Mouse (Mus musculus) CH12.LX (cell line): ENCODE measurements around the gene Anks1b. TPM values are rescaled to one million over a fixed set of nuclear protein-coding genes. Genes with fewer than 3 reads are reported as not detected.

Experiments
- DNase-seq: peaks from one replicate; pipeline ENCODE4 v3.0.0-alpha.2; 2013; ENCODE audit errors: extremely low read depth
- H3K27ac ChIP-seq: 2 replicates; pipeline ENCODE4 v1.5.1; 2012; ENCODE audit warnings: low read depth, mild to moderate bottlenecking, control low read depth, moderate library complexity; ENCODE audit not compliant: insufficient read depth
- H3K27me3 ChIP-seq: replicated peaks from 2 replicates; pipeline ENCODE3; 2012; ENCODE audit warnings: inconsistent platforms
- H3K36me3 ChIP-seq, 2 experiments: replicated peaks in 1 of 2; 2 replicates each; pipeline versions ENCODE3 to v1.6.1; 2012; ENCODE audit warnings: inconsistent platforms in 1 of 2, low read length in 1 of 2, mild to moderate bottlenecking in 1 of 2, mixed read lengths in 1 of 2, moderate library complexity in 1 of 2; ENCODE audit not compliant: control insufficient read depth in 1 of 2, insufficient read depth in 1 of 2
- H3K4me1 ChIP-seq, 2 experiments: 2 replicates each; pipeline ENCODE4 v1.6.1; 2012; ENCODE audit warnings: inconsistent platforms in 1 of 2, moderate library complexity in 1 of 2; ENCODE audit not compliant: insufficient read depth in 2 of 2, control insufficient read depth in 1 of 2
- H3K4me2 ChIP-seq: 2 replicates; pipeline ENCODE4 v1.6.1; 2012; ENCODE audit warnings: low read depth, mild to moderate bottlenecking, control low read depth; ENCODE audit not compliant: poor library complexity, insufficient read depth, severe bottlenecking
- H3K4me3 ChIP-seq, 3 experiments: fragments of 150-350 bp in 1 of 3; sonication (generic) in 1 of 3; replicated peaks in 1 of 3; 2 replicates each; pipeline versions ENCODE3 to v1.5.1; 2011 to 2012; ENCODE audit warnings: low read depth in 2 of 3, low read length in 2 of 3, mild to moderate bottlenecking in 2 of 3, moderate library complexity in 2 of 3, control low read depth in 1 of 3, improper control_type of control experiment in 1 of 3, inconsistent platforms in 1 of 3, mixed read lengths in 1 of 3; ENCODE audit not compliant: poor library complexity in 1 of 3
- H3K79me2 ChIP-seq: replicated peaks from 2 replicates; pipeline ENCODE4 v1.6.1; 2012; ENCODE audit warnings: mild to moderate bottlenecking, moderate library complexity; ENCODE audit not compliant: control insufficient read depth, poor library complexity, insufficient read depth, severe bottlenecking; ENCODE audit errors: extremely low read depth
- H3K9ac ChIP-seq: 2 replicates; pipeline ENCODE4 v1.6.1; 2012; ENCODE audit warnings: low read depth, mild to moderate bottlenecking, control low read depth, moderate library complexity; ENCODE audit not compliant: insufficient read depth
- H3K9me3 ChIP-seq: replicated peaks from 2 replicates; pipeline ENCODE3; 2012; ENCODE audit warnings: low read length, inconsistent platforms, mixed read lengths
- BHLHE40 ChIP-seq: IDR thresholded peaks from 2 replicates; pipeline ENCODE4 v1.6.1; 2011; ENCODE audit warnings: mild to moderate bottlenecking, low read depth, low read length, improper control_type of control experiment
- CTCF ChIP-seq, 2 experiments: IDR thresholded peaks in 1 of 2; conservative IDR thresholded peaks in 1 of 2; 2 replicates each; pipeline ENCODE4 v1.5.1; 2011 to 2012; ENCODE audit warnings: low read depth in 2 of 2, low read length in 2 of 2, improper control_type of control experiment in 1 of 2, inconsistent platforms in 1 of 2, mild to moderate bottlenecking in 1 of 2, moderate library complexity in 1 of 2
- E2F4 ChIP-seq: IDR thresholded peaks from 2 replicates; pipeline ENCODE4 v1.6.1; 2011; ENCODE audit warnings: low read depth, low read length, improper control_type of control experiment; ENCODE audit not compliant: insufficient replicate concordance
- ELF1 ChIP-seq: IDR thresholded peaks from 2 replicates; pipeline ENCODE4 v1.6.1; 2014; ENCODE audit warnings: low read depth, mild to moderate bottlenecking, inconsistent platforms, low read length, improper control_type of control experiment
- EP300 ChIP-seq: IDR thresholded peaks from 2 replicates; pipeline ENCODE4 v1.6.1; 2011; ENCODE audit warnings: low read length, improper control_type of control experiment
- GABPA ChIP-seq: IDR thresholded peaks from 2 replicates; pipeline ENCODE4 v1.6.1; 2012; ENCODE audit warnings: low read depth, low read length, improper control_type of control experiment, inconsistent platforms; ENCODE audit not compliant: insufficient replicate concordance
- HCFC1 ChIP-seq: IDR thresholded peaks from 2 replicates; pipeline ENCODE4 v1.6.1; 2012; ENCODE audit warnings: low read depth, mild to moderate bottlenecking, inconsistent platforms, low read length, improper control_type of control experiment
- IRF4 ChIP-seq: IDR thresholded peaks from 2 replicates; pipeline ENCODE4 v1.6.1; 2014; ENCODE audit warnings: low read depth, mild to moderate bottlenecking, inconsistent platforms, low read length, improper control_type of control experiment
- KAT2A ChIP-seq: IDR thresholded peaks from 2 replicates; pipeline ENCODE4 v1.6.1; 2012; ENCODE audit warnings: low read length, improper control_type of control experiment, inconsistent platforms; ENCODE audit not compliant: insufficient replicate concordance
- MAFK ChIP-seq: IDR thresholded peaks from 2 replicates; pipeline ENCODE4 v1.6.1; 2011; ENCODE audit warnings: low read length, improper control_type of control experiment; ENCODE audit not compliant: insufficient replicate concordance
- MEF2A ChIP-seq: IDR thresholded peaks from 2 replicates; pipeline ENCODE4 v1.6.1; 2014; ENCODE audit warnings: low read depth, mild to moderate bottlenecking, inconsistent platforms, low read length, improper control_type of control experiment, borderline replicate concordance
- NELFE ChIP-seq: IDR thresholded peaks from 2 replicates; pipeline ENCODE4 v1.6.1; 2011; ENCODE audit warnings: low read depth, low read length, improper control_type of control experiment
- POLR2A ChIP-seq: IDR thresholded peaks from 2 replicates; pipeline ENCODE4 v1.6.1; 2011; ENCODE audit warnings: low read depth, mild to moderate bottlenecking, improper control_type of control experiment, low read length
- POLR2AphosphoS2 ChIP-seq: IDR thresholded peaks from 2 replicates; pipeline ENCODE4 v1.6.1; 2011; ENCODE audit warnings: low read depth, low read length, improper control_type of control experiment
- RAD21 ChIP-seq: IDR thresholded peaks from 2 replicates; pipeline ENCODE4 v1.6.1; 2011; ENCODE audit warnings: low read depth, mild to moderate bottlenecking, low read length, improper control_type of control experiment, moderate library complexity
- SIN3A ChIP-seq: IDR thresholded peaks from 2 replicates; pipeline ENCODE4 v1.6.1; 2012; ENCODE audit warnings: low read length, improper control_type of control experiment, inconsistent platforms
- SMC3 ChIP-seq: IDR thresholded peaks from 2 replicates; pipeline ENCODE4 v1.6.1; 2011; ENCODE audit warnings: low read depth, low read length, improper control_type of control experiment
- TBP ChIP-seq: conservative IDR thresholded peaks from 2 replicates; pipeline ENCODE4 v1.6.1; 2011; ENCODE audit warnings: low read depth, low read length, improper control_type of control experiment
- TCF12 ChIP-seq: IDR thresholded peaks from 2 replicates; pipeline ENCODE4 v1.6.1; 2014; ENCODE audit warnings: low read depth, mild to moderate bottlenecking, inconsistent platforms, low read length, improper control_type of control experiment
- UBTF ChIP-seq: IDR thresholded peaks from 2 replicates; pipeline ENCODE4 v1.6.1; 2012; ENCODE audit warnings: low read depth, mild to moderate bottlenecking, inconsistent platforms, low read length, improper control_type of control experiment, moderate library complexity
- USF1 ChIP-seq: IDR thresholded peaks from 2 replicates; pipeline ENCODE4 v1.6.1; 2014; ENCODE audit warnings: low read depth, mild to moderate bottlenecking, inconsistent platforms, low read length, improper control_type of control experiment
- ZMIZ1 ChIP-seq: IDR thresholded peaks from 2 replicates; pipeline ENCODE4 v1.6.1; 2012; ENCODE audit warnings: low read depth, mild to moderate bottlenecking, inconsistent platforms, low read length, improper control_type of control experiment
- dilution Hi-C: fragments of 300-500 bp; cut with MboI; formaldehyde crosslinking; loops from 2 replicates; pipeline ENCODE4 v1.14.3; 2020; ENCODE audit warnings: low sequenced_read_pairs; ENCODE audit not compliant: extremely low pct_unique_long_range_greater_than_20kb, extremely low pct_ligation_motif_present
- in situ Hi-C: fragments of 300-500 bp; cut with MboI; formaldehyde crosslinking; loops from 3 replicates; pipeline ENCODE4 v1.14.3; 2019; ENCODE audit warnings: low sequenced_read_pairs, low pct_ligation_motif_present, low pct_unique_long_range_greater_than_20kb, mixed read lengths
- polyA plus RNA-seq: library from polyadenylated mRNA; unstranded; fragments of >175 nt; gene quantifications from 2 replicates; pipeline ENCODE4 v1.2.1, GENCODE M21; 2012; ENCODE audit warnings: low read depth; ENCODE audit not compliant: insufficient read length
- total RNA-seq, 2 experiments: library from RNA; depleted of rRNA; stranded (reverse); fragments of 300-350 nt in 1 of 2; fragments of >200 nt in 1 of 2; gene quantifications; 2 replicates each; pipeline ENCODE4 v1.2.3; 2012 to 2014

The Anks1b gene
- total and polyA plus RNA-seq, 3 experiments, result 0.17 TPM; not detected in 2

DNA sequence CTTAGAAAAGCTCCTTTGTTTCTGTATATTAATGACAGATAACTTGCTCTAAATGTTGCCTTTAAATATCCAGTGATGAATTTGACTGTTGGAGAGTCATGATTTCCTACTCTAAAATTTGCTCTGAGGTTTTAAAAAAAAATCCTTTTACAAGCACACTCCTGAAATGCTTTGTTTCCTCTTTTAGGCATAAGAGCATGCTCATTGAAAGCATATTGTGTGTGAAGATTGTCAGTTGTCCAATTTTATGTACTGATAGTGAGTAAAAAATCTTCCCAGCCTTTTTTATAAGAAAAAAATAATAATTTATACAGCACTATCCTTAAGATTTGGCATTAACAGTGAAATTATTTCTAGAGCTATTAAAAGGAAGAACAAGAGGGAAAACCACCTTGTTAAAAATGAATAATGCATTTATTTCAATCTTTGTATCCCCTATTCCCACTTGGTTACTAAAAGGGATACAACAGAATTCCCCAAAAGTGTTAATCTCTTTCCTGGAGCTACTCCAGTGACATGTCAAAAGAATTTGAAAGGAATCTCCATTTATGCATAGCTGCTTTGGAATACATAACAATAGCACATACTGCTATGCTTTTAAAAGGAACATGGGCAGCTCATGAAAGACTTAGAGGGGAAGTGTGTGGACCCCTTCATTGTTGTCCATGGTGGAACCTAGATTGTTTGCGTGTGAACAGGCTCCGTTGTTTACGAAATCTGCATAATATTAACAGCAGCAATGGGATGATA is 130.8 kb downstream of the Anks1b start:
- H3K36me3 ChIP-seq, result no peaks in the 10 kb centered on the region
- H3K79me2 ChIP-seq, result no peaks in the 10 kb centered on the region
- no peaks in the 10 kb centered on the region for H3K9me3 ChIP-seq
- no peak overlapping the region for H3K9ac ChIP-seq
- in situ Hi-C loops, result no loop called here
- no peak for DNase-seq
- H3K27ac ChIP-seq, result no peak overlapping the region
- dilution Hi-C loops, result no loop called here
- no peak overlapping the region for H3K4me2 ChIP-seq
- H3K4me1 ChIP-seq, result no peaks in the 10 kb centered on the region
- no peaks in the 10 kb centered on the region for H3K27me3 ChIP-seq
- no peak overlapping the region for H3K4me3 ChIP-seq
- TF ChIP-seq TCF12 (no peak), POLR2A (no peak)
- TF ChIP-seq, all 38 proteins: peak for 0

GRCm38 (mm10) chr10:90004882-90005281 is 131.6 kb downstream of the Anks1b start:
- in situ Hi-C loops, result no loop called here
- Histone ChIP-seq H3K27me3 (no peaks in the 10 kb centered on the region), H3K36me3 (no peaks in the 10 kb centered on the region), H3K9ac (no peak overlapping the region), H3K27ac (no peak overlapping the region), H3K79me2 (no peaks in the 10 kb centered on the region), H3K4me1 (no peaks in the 10 kb centered on the region), H3K4me2 (no peak overlapping the region), H3K9me3 (no peaks in the 10 kb centered on the region), H3K4me3 (no peak overlapping the region)
- no peak for DNase-seq
- dilution Hi-C loops, result no loop called here
- TF ChIP-seq RAD21, result no peak
- no peak for TF ChIP-seq USF1
- no peak for TF ChIP-seq ZMIZ1
- TF ChIP-seq BHLHE40, result no peak
- no peak for TF ChIP-seq E2F4
- no peak for TF ChIP-seq GABPA
- no peak for TF ChIP-seq HCFC1

DNA sequence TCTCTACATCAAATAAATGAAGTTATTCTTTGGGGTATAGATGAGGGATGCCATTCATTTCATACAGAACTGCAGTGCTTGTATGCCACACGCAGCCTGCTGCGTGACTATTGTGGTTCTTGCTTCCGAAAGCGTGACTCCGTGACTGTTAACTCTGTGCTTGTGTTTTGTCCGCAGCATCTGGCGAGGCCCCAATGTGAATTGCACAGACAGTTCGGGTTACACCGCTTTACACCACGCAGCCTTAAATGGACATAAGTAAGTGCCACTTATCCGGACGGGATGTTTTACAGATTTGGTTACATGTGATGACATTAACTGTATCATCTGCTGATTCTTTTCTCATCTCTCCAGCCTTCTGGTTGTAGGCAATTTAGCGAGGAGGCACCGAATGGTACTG is 159.7 kb downstream of the Anks1b start:
- Histone ChIP-seq H3K4me2 (no peak overlapping the region), H3K27ac (no peak overlapping the region), H3K4me3 (no peak overlapping the region), H3K36me3 (no peaks in the 10 kb centered on the region), H3K27me3 (no peaks in the 10 kb centered on the region), H3K9ac (no peak overlapping the region), H3K4me1 (no peaks in the 10 kb centered on the region), H3K79me2 (no peaks in the 10 kb centered on the region), H3K9me3 (no peaks in the 10 kb centered on the region)
- in situ Hi-C loops (no loop called here), dilution Hi-C loops (no loop called here)
- TF ChIP-seq MAFK (no peak), SIN3A (no peak), UBTF (no peak), CTCF (conservative IDR thresholded peaks at IDR 0.05 in 1 of 2, IDR thresholded peaks at IDR 0.05 in 1 of 2; ENCODE audit: low read depth in 2 of 2, low read length in 2 of 2) (no peak), ELF1 (no peak), KAT2A (no peak), MEF2A (no peak), SMC3 (no peak), IRF4 (no peak), EP300 (no peak), ZMIZ1 (no peak), POLR2AphosphoS2 (no peak), NELFE (no peak), POLR2A (no peak), TBP (no peak)
- no peak for DNase-seq
